Mouse (Mus musculus) CD4-positive, CD25-positive, alpha-beta regulatory T cell, adult 2 months (primary cell): Measurements from ENCODE around the gene Tex38.

Source experiments
- DNase-seq: peaks from one replicate; pipeline ENCODE4 v3.0.0-alpha.2; 2012; ENCODE audit warnings: low read depth, low spot score

Gene Tex38

DNA sequence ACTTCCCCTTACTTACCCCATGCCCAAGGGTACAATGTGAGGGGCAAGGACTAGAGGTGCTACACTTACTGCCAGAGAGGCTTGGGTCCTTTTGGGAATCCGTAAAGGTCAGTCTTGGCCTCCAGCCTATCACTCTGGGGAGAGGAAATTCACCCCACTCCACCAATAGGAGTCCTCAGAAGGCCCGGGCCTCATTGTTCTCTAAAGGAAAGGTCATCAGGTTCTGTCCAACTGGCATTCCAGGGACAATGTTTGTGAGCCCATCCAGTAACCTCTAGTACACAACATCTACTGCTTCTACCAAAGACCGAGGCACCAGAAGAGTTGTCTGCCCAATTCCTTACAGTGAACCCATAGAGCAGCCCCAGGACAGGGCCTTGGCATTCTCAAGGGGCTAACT lies at the start of gene Tex38:
Gene Tex38 (minus strand): TSS at position 101 of the 400 bp plus-strand sequence.
- no peak for DNase-seq

DNA sequence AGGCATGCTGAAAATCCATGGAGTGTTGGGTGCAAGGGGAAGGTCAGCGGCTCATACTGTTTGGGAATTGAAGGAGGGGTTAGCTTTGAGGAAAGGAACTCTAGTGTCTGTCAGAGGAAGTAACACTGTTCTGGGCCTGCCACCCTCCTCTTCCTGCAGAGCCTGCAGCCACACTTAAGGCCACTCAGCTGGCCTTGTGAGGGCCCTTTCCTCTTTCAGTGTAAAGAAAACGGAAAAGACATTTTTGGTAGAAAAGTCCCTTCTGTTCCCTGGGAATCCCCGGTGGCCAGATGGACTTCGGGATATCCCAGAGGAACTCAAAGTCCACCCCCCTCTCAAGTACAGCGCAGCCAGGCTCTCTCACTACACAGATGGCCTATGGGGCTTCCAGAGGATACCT lies 49.7 kb upstream of the Tex38 start:
- no peak for DNase-seq

DNA sequence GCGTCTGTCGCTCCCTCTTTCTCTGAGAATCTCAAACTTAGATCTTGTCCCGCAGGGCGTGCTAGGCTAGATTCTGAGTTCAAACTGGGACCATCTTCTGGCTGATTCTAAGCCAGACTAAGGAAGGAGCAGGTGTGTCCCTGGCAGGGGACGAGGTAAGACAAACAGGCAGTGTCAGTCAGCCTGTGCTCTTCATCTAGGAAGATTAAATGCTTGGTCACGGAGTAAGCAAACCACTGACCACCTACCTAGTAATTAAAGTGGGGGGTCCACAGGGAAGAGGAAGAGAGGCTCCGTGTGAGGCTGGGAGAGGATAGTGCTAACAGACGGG lies 47.7 kb upstream of the Tex38 start:
- no peak for DNase-seq

DNA sequence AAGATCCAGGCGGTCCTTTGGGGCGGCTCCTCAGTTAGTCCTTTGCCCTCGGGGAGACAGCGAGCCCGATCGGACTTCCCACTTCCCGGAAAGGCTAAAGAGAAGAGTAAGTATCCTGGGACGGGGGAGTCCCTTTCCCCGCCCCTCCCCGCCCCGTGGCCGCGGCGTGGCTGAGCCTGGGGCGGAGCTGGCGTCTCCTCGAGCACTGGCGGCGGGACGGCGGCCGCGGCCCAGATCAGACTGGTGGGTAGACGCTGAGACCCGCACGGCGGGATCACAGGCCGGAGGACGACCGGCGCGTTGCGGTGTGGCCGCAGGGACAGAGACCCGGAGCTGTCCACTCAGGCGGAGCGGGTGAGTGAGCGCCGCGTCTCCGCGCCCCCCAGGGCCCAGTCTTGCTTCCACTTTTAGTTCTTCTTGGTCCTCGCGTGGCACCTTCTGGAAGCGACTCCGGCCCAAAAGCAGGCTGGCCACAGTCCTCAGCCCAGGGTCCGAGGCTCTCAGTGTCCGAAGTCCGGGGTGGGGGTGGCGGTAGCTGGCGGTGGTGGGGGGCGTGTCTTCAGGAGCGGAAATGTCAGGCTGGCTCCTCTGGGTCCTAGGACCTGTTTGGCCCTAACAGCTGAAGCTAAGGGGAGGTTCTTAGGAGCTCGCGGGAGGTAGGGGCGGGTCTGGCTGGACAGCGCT lies 47.2 kb upstream of the Tex38 start, which contains the start of gene Mob3c:
Gene Mob3c (plus strand): TSS at position 205 of the 684 bp plus-strand sequence.
- peak; percentile 75 for DNase-seq

DNA sequence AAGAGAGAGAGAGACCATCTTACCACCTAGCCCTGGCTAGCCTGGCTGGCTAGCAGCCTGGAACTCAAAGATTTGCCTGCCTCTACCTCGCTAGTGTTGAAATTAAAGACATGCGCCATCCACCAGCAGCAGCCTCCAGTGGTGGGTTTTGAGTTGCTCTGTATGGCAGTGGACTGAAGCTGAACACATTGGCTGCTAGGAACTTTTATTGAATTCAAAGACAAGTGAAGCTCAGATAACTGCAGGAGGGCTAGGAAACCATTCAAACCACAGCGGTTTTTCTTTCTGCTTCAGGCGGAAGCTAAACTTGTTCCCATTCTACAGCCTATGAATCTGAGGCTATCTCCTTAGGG lies 46.7 kb upstream of the Tex38 start:
- DNase-seq: peak; percentile 48

DNA sequence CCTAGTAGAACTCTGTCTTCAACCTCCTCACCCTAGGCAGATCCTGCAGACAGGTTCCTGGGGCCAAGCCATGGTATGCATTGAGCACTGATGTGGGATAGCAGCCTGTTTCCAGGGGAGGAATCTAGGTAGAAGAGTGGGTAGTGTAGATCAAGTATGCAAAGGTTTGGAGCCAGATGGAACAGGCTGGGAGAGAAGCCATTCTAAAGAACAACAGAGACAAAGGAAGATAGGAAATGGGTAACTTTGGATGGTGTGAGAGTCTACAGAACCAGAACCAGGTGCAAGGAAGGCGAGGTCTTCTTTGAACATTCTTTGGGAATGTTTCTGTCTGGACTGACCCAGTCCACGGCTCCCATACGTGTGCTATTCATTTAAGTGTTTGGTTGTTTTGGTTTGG lies 46.2 kb upstream of the Tex38 start:
- DNase-seq: no peak

DNA sequence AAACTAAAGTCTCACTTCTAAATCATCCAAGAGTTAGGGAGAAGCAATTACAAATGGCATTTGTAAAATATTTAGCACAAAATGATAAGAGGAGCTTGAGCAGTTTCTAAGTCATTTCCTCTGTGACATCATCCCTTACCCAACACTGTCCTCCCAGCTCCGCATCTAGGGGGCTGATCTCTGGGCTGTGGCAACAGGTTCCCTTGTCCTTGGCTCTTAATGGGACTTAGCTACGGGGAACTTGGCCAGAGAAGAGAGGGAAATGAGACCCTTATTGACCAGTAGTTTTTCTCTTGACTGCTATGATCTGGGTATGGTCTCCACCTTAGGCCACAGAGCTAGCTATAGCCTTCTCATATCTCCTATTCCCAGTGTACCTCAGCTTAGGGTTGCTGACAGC lies 44.5 kb upstream of the Tex38 start:
- DNase-seq: no peak

DNA sequence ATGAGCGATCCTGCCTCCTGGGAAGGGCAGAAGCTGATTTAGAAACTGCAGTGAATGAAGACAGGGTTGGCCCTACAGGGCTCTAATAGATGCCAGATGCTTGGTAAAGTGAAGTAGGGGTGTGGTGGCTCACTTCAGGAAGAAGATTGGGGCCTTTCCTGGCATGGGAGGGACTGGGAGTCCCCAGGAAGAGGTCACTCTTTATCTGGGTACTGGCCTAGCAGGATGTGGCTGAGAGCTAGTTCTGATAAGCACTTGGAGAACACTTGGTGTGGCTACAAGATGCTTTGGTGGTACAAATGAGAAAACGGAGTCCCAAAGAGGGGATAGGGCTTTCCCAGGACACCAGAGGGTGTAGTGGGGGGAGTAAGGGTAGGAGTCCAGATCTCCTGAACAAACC lies 43.4 kb upstream of the Tex38 start:
- DNase-seq: no peak

DNA sequence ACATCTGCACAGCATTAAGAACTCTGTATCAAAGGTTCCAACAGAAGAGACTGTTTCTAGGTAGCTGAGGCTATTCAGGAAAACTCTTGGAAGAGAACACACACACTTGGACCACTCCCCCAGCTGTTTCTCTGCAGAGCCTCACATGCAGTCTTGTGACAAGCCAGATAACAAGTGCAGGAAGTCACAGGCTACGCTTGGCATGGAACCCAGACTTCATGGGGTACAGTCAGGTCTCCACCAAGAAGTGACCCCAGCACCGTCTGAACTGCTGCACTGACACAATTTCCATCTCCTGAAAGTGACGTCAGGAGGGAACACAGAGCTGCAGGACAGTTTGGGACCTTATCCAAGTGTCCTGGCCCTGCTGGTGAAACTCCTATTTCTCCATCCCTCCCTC lies 41.1 kb upstream of the Tex38 start:
- no peak for DNase-seq

DNA sequence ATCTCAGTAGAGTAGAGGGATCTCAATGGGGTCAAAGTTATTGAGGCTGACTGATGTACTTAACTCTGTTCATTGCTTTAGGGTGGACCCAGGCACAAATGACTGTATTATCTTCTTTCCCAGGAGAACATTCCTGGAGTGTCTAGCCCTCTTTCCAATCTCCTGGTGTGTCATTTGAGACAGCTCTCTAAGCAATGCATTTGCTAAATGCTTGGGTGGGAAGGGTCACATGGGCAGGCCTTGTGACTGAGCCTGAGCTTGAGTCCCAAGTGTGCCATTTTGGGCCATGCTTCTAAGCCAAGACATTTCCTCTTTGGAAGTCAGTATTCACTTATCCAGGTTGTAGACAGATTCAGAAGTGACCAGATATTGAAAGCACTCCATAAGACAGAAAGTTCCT lies 40.6 kb upstream of the Tex38 start:
- no peak for DNase-seq

DNA sequence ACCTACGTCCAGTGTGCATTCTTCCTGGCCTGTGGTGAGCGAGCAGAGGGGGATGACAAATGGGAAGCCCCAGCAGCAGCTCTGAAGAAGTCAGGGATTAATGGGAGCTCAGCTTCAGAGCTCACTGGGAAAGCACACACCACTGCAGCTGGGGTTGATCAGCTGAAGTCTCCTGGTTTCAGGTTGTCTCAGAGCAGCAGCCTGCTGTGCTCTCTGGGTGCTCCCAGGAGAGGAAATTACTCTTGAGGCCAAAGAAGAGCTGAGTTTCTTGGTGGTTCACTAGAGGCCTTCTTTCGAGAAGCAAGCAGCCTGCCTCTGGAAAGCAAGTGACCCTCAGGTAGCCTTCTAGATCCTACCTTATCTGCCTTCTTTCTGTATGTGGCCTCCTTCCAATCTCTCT lies 40.1 kb upstream of the Tex38 start:
- no peak for DNase-seq

DNA sequence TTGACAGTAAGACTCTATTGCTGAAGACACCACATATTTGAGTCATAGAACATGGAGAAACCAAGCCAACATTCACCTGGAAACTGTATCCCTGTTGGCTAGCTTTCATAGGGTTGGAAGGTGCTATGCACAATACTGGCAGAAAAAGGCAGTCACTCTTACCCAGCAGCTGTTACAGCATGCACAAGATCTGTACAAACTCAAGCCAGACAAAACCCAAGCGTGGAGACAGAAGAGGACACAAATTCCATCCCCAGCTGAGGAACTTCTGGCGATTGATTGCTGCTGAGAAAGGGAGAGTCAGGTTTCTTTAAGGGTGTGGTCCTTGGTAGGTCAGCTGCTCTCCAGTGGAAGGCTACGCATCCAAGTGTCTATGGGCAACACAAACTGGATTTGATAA lies 39.4 kb upstream of the Tex38 start:
- no peak for DNase-seq

DNA sequence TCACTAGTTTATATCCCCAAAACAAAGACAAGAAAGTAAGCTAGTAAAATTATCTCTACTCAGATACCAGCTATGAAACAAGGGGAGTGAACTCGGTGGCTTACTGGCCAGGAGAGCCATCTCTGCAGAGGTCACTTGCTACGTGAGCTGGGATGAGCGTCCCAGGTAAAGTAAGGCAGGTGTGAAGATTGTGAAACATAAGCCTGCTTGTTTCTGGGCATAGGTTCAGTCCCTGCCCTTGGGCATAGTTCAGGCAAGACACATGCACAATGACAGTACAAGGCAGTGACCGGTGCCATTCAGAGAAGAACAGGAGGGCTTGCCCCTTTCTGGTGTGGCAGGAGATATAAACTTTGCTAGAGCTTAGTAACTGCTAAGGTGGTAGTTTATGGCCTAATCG lies 34.8 kb upstream of the Tex38 start:
- no peak for DNase-seq

DNA sequence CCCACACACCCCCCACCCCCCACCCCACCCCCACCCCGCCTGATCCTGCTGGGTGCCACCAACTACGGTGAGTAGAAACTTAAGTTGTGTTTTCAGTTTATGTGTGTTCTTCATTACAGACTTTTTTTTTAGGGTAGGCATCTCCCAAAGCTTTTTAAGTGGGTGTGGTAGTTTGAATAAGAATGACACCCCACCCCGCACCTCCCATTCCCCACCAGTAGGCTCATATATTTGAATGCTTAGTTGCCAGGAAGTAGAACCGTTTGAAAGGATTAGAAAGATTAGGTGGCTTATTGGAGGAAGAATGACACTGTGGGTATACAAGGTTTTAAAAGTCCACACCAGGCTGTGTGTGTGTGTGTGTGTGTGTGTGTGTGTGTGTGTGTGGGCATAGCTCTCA lies 31.5 kb upstream of the Tex38 start:
- no peak for DNase-seq

DNA sequence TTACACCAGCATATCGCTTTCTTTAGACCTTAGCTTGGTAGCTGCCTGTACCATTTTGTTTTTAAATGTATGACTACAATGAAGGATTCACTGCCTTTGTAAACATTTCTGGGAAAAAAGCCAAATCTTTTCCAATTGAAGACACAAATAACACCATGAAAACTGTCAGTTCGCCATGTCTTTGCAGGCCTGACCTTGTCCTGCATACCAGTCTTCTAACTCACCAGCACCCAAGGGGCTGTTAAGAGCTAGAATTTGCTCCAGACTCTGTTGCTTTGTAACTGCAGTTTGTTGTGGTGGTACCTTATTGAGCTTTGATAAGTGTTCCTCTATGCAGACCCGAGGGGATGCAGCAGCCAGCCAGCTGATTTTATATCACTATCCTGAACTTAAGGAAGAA lies 19.2 kb upstream of the Tex38 start:
- DNase-seq: no peak

DNA sequence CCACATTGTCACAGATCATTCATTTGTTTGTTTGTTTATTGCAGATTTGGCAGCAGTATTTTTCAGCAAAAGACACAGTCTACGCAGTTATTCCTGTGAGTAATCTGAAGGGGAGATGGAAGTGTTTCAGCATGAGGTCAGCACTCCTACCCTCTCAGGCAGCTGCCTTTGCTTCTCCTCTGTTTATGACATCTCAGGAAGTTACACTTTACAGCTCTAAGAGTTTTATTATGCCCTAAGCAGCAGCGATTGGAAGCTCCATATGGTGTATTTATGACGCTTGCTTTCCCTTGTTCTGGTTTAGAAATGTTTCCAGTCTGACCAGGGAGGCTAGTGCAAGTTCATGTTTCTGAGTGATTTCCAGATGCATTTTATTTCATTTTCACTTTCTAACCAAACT lies 14.5 kb upstream of the Tex38 start:
- no peak for DNase-seq

DNA sequence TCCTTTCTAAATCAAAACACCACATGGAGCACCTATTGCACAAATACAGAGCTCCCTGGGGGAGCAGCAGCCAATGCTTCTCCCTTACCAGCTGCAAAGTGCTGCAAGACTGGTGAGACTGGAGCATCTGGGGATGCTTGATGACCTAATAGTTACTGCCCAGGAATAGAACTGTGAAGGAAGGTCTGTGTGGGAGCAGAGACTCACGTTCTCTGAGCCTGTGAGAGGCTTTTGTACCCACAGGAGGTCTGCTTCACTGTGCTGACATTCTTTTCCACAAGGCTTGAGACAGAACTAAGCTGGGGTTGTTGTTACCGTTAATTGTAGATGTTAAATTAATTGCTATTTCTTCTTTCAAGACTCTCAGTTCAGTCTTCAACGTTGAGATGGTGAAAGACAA lies 10.0 kb upstream of the Tex38 start:
- DNase-seq: no peak

DNA sequence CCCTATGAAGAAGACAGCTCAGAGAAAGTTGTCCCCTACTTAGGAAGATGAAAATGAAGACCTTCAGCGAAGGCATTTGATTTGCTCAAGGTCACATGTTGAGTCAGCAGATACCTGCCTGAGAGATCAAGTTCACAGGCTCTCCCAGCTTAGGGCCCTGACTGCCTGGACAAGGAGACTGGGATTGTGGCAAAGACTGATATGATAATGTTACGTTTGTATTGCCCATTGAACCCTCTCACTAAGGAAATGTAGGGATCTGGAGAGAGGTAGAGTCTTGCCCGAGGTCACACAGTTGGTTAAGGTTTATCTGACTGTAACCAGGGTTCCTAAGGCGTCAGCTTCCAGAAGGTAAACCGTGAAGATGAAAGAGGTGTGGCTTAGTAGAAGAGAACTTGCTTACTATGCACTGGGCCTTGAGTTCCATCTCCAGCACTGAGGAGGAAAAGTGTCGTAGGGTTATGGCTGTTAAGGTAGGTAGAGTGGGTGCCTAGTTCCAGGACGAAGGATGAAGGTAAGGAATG lies 4.8 kb upstream of the Tex38 start:
- DNase-seq: no peak

DNA sequence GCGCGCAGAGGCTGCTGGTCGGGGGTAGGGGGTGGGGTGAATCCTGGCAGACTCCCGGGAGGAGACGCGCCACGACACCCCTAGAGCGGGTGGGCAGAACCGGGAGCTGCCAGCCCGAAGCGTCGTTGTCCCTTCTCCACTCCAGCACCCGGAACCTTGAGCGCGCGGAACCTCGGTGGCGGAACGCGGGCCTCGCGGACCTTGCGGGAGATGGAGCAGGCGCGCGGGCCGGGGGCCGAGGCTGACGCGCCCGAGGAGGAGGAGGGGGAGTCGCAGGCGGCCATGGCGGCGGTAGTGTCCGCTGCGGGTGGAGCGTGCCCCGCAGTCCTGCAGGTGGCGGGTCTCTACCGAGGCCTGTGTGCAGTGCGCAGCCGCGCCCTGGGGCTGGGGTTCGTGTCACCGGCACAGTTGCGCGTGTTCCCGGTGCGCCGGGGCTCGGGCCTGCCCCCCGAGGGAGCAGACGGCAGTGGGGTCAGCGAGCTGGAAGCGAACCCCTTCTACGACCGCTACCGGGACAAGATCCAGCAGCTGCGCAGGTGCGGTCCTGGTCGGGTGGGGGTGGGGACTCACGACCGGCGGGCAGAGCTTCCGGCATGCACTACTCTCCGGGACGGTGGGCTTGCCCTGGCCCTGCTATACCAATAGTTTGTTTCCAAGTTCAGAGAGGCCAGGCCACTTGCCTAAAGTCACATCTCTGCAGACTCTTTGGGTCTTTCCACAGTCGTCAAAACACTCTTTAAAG lies 4.1 kb upstream of the Tex38 start, which contains the start of gene Atpaf1:
Gene Atpaf1 (plus strand): TSS at position 44 of the 742 bp plus-strand sequence.
- DNase-seq: peak; percentile 82

DNA sequence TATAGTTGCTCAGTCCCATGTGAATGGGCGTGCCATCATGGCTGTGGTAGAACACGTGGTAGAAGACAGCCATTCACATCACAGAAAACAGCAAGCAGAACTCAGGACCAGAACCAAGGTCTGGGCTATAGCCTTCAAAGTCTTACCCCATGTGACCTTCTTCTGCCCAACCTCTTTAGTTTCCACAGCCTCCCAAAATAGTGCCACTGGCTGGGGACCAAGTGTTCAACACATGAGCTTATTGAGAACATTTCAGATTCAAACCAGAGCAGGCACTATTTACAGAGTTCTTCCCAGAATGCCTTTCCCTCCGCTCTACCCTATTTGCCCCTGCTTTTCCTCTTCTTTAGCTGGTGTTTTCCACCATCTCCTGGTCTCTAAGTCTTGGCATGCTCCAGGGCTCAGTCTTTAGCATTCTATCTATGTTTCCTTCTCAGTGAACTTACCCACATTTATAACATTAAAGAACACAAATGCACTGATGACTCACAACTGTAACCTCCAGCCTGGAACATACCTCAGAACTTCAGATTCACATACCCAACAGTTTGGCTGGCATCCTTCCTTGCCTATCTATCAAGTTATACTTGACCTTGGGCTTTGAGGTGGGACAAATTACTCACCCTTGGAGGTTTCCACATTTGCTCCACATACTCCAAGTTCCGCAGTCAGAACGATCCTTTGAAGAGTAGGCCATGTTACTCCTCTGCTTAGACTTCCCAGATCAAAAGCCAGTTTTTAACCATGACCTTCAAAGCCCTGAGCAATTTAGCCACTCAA lies 1.4 kb upstream of the Tex38 start:
- DNase-seq: no peak

DNA sequence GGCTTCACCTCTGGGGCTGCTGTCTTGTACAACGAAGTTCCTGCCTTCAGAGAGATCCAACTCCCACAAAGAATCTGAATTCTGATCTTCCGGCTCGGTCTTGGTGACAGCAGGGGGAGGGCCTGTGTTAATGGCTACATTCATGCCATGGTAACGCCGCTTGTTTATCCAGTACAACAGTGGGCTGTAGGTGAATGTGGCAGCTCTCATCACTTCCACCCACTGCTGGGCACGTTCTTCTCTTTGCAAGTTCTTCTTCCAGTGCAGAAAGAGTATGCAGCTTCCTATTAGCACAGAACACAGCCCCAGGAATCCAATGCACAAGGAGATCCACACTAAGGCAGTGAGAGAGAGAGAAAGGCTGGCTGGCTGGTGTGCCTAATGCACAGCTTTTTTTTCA lies 549 bp downstream of the Tex38 start:
- DNase-seq: no peak

DNA sequence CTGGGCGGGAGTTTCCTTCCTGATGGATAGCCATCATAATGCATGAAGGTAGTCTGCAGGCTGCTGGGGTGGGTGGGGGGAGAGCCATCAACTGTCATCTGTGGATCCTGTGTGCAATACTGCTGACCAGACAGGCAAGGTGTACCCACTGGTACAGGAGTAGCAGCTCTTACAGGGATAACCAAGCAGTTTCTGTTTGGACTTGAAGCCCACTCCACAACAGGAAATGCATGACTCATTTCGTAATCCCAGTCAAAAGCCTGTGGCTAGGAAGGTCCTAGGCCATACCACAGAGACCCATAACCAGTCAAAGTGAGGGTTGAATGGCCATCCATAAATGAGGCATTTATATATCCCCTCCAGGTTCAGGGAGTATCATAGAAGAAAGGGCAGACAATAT lies 3.2 kb downstream of the Tex38 start:
- DNase-seq: no peak

DNA sequence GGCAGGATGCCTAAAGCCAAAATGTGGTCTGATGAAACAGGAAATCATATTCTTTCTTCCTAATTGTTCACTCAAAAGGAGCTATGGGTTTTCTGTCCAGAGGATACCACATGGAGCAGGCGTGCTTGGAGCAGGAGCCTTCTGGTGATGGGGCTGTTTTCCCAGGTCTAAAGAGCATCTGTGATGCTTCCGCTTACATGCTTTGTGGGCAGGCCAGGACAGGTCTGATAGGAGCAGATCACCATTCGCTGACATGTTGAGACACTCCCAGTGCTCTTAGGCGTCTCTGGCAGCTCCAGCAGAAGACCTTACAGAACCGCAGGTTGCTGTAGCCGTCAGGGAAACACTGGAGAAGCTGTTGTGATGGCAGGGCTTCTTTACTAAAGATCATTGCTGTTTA lies 5.8 kb downstream of the Tex38 start:
- no peak for DNase-seq
